Mouse (Mus musculus) CD8-positive naive resting alpha-beta T cell, adult 57 days (primary cell): Measurements from ENCODE around the gene Gm43302. TPM values are rescaled to one million over a fixed set of nuclear protein-coding genes. Genes with fewer than 3 reads are reported as not detected.

Experiments
- total RNA-seq: library from RNA; stranded (reverse); gene quantifications from one replicate; pipeline ENCODE4 v1.2.4, GENCODE M21; 2023

The Gm43302 gene
- not detected for total RNA-seq

GRCm38 (mm10) chr5:105293226-105294165 lies at the start of gene Gm43302, which contains the start of gene Gbp6:
Gene Gm43302, minus strand, starts transcription at chr5:105293695.
Gene Gbp6, minus strand, starts transcription at chr5:105293698.

GRCm38 (mm10) chr5:105239483-105240047 lies 53.9 kb downstream of the Gm43302 start, which contains the start of gene Gbp10:
Gene Gbp10, minus strand, starts transcription at chr5:105239533.

Other genes starting within 250 kb of the Gm43302 start
- gene Gbp9, start 154.2 kb downstream of the Gm43302 start, total RNA-seq = 114 TPM
- gene Gbp8, start 154.2 kb downstream of the Gm43302 start, total RNA-seq = 35.3 TPM
- gene Gbp4, start 154.1 kb downstream of the Gm43302 start, total RNA-seq = 145 TPM
- gene Gbp10, start 54.2 kb downstream of the Gm43302 start, total RNA-seq = 9.9 TPM
- 61.0 TPM for gene Gbp6, start within 50 bp of the Gm43302 start, total RNA-seq
- 13.0 TPM for gene Lrrc8b, start 122.1 kb upstream of the Gm43302 start, total RNA-seq
- 114 TPM for gene Lrrc8c, start 225.7 kb upstream of the Gm43302 start, total RNA-seq